Mouse (Mus musculus) G1E (cell line): ENCODE data around the gene Fam222b.

ENCODE experiments used
- CTCF ChIP-seq: IDR thresholded peaks from 2 replicates; pipeline ENCODE4 v1.5.1; 2012; ENCODE audit warnings: low read depth, low read length, inconsistent platforms, mixed read lengths
- GATA1 ChIP-seq: IDR thresholded peaks from 2 replicates; pipeline ENCODE4 v1.6.1; 2012; ENCODE audit warnings: borderline replicate concordance, low read length, inconsistent platforms, mixed read lengths
- TAL1 ChIP-seq: conservative IDR thresholded peaks from 2 replicates; pipeline ENCODE4 v1.6.1; 2012; ENCODE audit warnings: low read depth, low read length, inconsistent platforms, mixed read lengths

- no peak for TF ChIP-seq CTCF
- TF ChIP-seq GATA1, result no peak
- TF ChIP-seq TAL1, result no peak
Observed at GRCm38 (mm10) chr11:78104501-78104900, 10.0 kb downstream of the Fam222b start.
